ENCODE assay signal across 10 mouse cellular contexts in the genomic region with DNA sequence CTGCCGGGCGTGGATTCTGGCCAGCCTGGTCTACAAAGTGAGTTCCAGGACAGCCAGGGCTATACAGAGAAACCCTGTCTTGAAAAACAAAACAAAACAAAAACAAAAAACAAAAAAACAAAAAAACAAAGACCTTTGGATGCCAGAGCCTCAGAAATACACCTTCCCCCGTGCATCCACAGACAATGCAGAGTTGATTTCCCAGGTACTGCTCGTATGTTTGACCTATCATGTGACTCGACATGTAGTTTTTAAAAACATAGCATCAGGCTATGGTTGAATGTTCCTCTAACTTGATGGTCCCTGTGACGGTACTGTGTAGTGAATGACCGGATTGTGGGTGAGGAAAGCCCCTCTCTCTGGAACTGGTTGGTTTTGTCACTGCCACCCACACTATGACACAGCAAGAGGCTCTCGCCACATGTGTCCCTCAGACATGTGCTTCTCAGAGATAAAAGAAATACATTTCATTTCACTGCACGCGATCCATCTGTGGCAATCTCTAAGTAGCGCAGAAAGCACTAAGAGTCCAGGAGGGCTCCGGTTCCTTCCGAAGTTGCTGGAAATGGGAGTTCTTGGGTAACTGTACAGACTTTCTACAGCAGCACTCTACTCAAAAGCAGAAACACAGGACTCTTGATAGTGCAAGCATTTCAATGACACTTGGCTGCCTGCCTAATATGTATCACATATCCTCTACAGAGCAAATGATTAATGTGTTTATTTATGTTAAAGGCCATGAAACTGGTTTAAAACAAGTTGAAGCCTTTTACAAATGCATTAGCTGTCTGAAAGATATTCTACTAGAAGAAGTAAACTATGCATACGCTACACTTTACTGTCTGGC. TPM values are rescaled to one million over a fixed set of nuclear protein-coding genes. Genes with fewer than 3 reads are reported as not detected.
DNase-seq lines count a peak whose midpoint lies in the region; ATAC-seq and TF ChIP-seq lines count a peak whose summit lies in the region.
"Had no signal": no experiment of that assay in that cellular context is flagged by ENCODE, and none has a peak within 500 bp of the region (broad histone marks: within the 10 kb centered on the region; RNA-seq: fewer than 3 reads in every experiment).

No protein-coding gene starts in this region.

- DNase-seq in heart, adult 9 months (ENCODE audit: low spot score in 2 of 2), result no peak
- no peak for DNase-seq in G1E (ENCODE audit: low spot score)
- DNase-seq in heart, postnatal 0 days (ENCODE audit: low spot score), result peak; percentile 82
- peak; percentile 32 for DNase-seq in lung, postnatal 10 days
- DNase-seq in thymus, adult 2 months, result no peak
- no peak for DNase-seq in layer of hippocampus, adult 11-12 months (ENCODE audit: low spot score)
- no peak for DNase-seq in cerebellum, postnatal 14 days
- DNase-seq: B cell, adult 2 months had no signal

- no peak for TF ChIP-seq EP300 in heart, postnatal 0 days (IDR thresholded peaks at IDR 0.05; ENCODE audit: low read depth)

- peak overlapping the region; percentile 18 for H3K4me2 ChIP-seq in heart, embryonic 11.5 days
- H3K4me2 ChIP-seq in heart, postnatal 0 days (ENCODE audit: low read depth, low read length), result peak overlapping the region; percentile 43
- H3K4me2 ChIP-seq: hindbrain, embryonic 14.5 days had no signal

- H3K27me3 ChIP-seq in heart, embryonic 11.5 days (ENCODE audit: control insufficient read depth, insufficient read depth, low read length), result no peaks in the 10 kb centered on the region
- H3K27me3 ChIP-seq in G1E (ENCODE audit: insufficient read depth, low read length), result peaks cover 3% of the 10 kb centered on the region; the same call in 1 of the 2 replicates
- no peaks in the 10 kb centered on the region for H3K27me3 ChIP-seq in heart, postnatal 0 days (ENCODE audit: control insufficient read depth, insufficient read depth, low read length)
- H3K27me3 ChIP-seq in thymus, adult 2 months (ENCODE audit: control insufficient read depth, insufficient read depth, low read length), result no peaks in the 10 kb centered on the region

- H3K4me1 ChIP-seq in heart, embryonic 11.5 days (ENCODE audit: control insufficient read depth, insufficient read depth, low read length), result peaks cover 38% of the 10 kb centered on the region
- peaks cover 4% of the 10 kb centered on the region; the same call in 1 of the 2 replicates for H3K4me1 ChIP-seq in G1E (ENCODE audit: insufficient read depth, low read depth, low read length)
- peaks cover 29% of the 10 kb centered on the region for H3K4me1 ChIP-seq in heart, postnatal 0 days (ENCODE audit: control insufficient read depth, insufficient read depth)
- no peaks in the 10 kb centered on the region for H3K4me1 ChIP-seq in thymus, adult 2 months (replicated peaks; ENCODE audit: control insufficient read depth, insufficient read depth, low read length)

- 77% methylated on average over 14 of the region's 14 CpGs for WGBS in heart, embryonic 11.5 days (ENCODE audit: insufficient replicate concordance)
- WGBS in heart, postnatal 0 days, result 50% methylated on average over 14 of the region's 14 CpGs
- 67% methylated on average over 14 of the region's 14 CpGs for WGBS in thymus, adult 2 months

- H3K27ac ChIP-seq in heart, embryonic 11.5 days (ENCODE audit: low read depth, low read length), result peak overlapping the region; percentile 60
- H3K27ac ChIP-seq in heart, postnatal 0 days (ENCODE audit: low read depth), result peak overlapping the region; percentile 66
- no peak overlapping the region for H3K27ac ChIP-seq in thymus, adult 2 months (ENCODE audit: control insufficient read depth, insufficient read depth, low read length)
- H3K27ac ChIP-seq: hindbrain, embryonic 14.5 days had no signal

- H3K9ac ChIP-seq in heart, embryonic 11.5 days (ENCODE audit: low read depth, low read length), result no peak overlapping the region
- H3K9ac ChIP-seq in heart, postnatal 0 days (replicated peaks; ENCODE audit: low read depth, low read length), result 0 out of 2 replicates have a peak overlapping the region, but pooled peaks have one; percentile 28
- H3K9ac ChIP-seq: hindbrain, embryonic 14.5 days had no signal

- no peak for TF ChIP-seq CTCF in G1E (IDR thresholded peaks at IDR 0.05; ENCODE audit: low read depth, low read length)
- no peak for TF ChIP-seq CTCF in heart, postnatal 0 days (IDR thresholded peaks at IDR 0.05; ENCODE audit: low read depth)
- TF ChIP-seq CTCF in thymus, adult 2 months (IDR thresholded peaks at IDR 0.05; ENCODE audit: borderline replicate concordance, control insufficient read depth, extremely low read depth, insufficient read depth, low read length, poor library complexity), result no peak

- no peak overlapping the region for H3K4me3 ChIP-seq in heart, embryonic 11.5 days (ENCODE audit: low read depth, low read length)
- H3K4me3 ChIP-seq in G1E (ENCODE audit: low read depth, low read length), result no peak overlapping the region
- 0 out of 2 replicates have a peak overlapping the region, but pooled peaks have one; percentile 14 for H3K4me3 ChIP-seq in heart, postnatal 0 days (ENCODE audit: low read depth, low read length)
- H3K4me3 ChIP-seq in thymus, adult 2 months (ENCODE audit: control insufficient read depth, insufficient read depth, low read length), result no peak overlapping the region

- peak; percentile 73 for ATAC-seq in heart, embryonic 11.5 days (replicated peaks; ENCODE audit: insufficient number of reproducible peaks, low FRiP score, low TSS enrichment)
- ATAC-seq in G1E (ENCODE audit: extremely low read depth, insufficient number of reproducible peaks, low FRiP score, poor library complexity, severe bottlenecking), result peak; percentile 81
- peak; percentile 77 for ATAC-seq in heart, postnatal 0 days (ENCODE audit: insufficient read depth, low read depth)

- TF ChIP-seq POLR2A in thymus, adult 2 months (IDR thresholded peaks at IDR 0.05; ENCODE audit: control insufficient read depth, extremely low read depth, insufficient read depth, low read length, poor library complexity), result no peak

- no peaks in the 10 kb centered on the region for H3K36me3 ChIP-seq in heart, embryonic 11.5 days (ENCODE audit: control insufficient read depth, insufficient read depth, low read length)
- H3K36me3 ChIP-seq in G1E (replicated peaks), result no peaks in the 10 kb centered on the region
- H3K36me3 ChIP-seq in heart, postnatal 0 days (replicated peaks; ENCODE audit: control insufficient read depth, insufficient read depth, low read length), result no peaks in the 10 kb centered on the region
- no peaks in the 10 kb centered on the region for H3K36me3 ChIP-seq in thymus, adult 2 months (ENCODE audit: control insufficient read depth, insufficient read depth, low read length)

- H3K9me3 ChIP-seq in heart, embryonic 11.5 days (replicated peaks; ENCODE audit: control insufficient read depth, low read length), result no peaks in the 10 kb centered on the region
- H3K9me3 ChIP-seq in G1E (replicated peaks), result no peaks in the 10 kb centered on the region
- H3K9me3 ChIP-seq in heart, postnatal 0 days (replicated peaks; ENCODE audit: control insufficient read depth, low read length), result no peaks in the 10 kb centered on the region

RNA-seq across cellular contexts. Expression of a gene that starts 28.7 kb away (rescaled TPM):
- 7.9 and 8.2 TPM in 2 replicates for polyA plus RNA-seq in heart, embryonic 11.5 days (2014; fragmentation: Nextera tagmentation; extraction: Ambion mirVana)
- not detected in 2 replicates for total RNA-seq in G1E (2014; fragmentation: Nextera tagmentation)
- total RNA-seq in G1E (2017), result 0.22 and 0.23 TPM in 2 replicates
- polyA plus RNA-seq in G1E (2012), result 0.02 TPM in 2 replicates
- total RNA-seq in heart, postnatal 0 days (2014; rRNA removed; ENCODE audit: low replicate concordance), result 15.8 and 17.2 TPM in 2 replicates
- 3.5 and 3.7 TPM in 2 replicates for polyA plus RNA-seq in heart, postnatal 0 days (2015; fragmentation: Nextera tagmentation; extraction: Ambion mirVana)
- 7.4 and 8.5 TPM in 2 replicates for polyA plus RNA-seq in thymus, adult 2 months (2012; rRNA removed)

Comparison
In these comparisons a context has a peak if more than half of its experiments do, and no peak if none do; other contexts are left out.
1. DNase-seq: peak in heart, postnatal 0 days (single experiment) and lung, postnatal 10 days (single experiment); none in heart, adult 9 months (0 of 2), G1E (single experiment), thymus, adult 2 months (single experiment), layer of hippocampus, adult 11-12 months (single experiment) and cerebellum, postnatal 14 days (0 of 2).
2. Peak in every context shown above with its lines, with median percentiles within 50 percentile points of each other: ATAC-seq.